Mouse (Mus musculus): ENCODE measurements around the gene Chrnd.

Gene Chrnd

DNA sequence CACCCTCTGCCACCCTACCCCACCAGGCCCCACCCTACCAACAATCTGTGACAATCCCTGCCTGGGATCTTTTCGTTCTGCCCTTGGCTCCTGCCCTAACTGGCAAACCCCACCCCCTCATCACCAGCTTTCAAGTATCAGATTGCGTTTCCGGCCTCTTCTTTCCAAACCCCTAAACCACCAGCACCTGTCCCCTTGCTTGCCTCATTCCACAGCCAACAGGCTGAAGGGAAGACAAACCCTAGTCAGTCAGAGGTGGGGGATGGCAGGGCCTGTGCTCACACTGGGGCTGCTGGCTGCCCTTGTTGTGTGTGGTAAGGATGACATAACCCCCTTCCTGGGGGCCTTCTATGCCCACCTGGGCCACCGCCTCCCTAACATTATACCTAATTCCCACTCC is at the start of gene Chrnd:
TSS of gene Chrnd (plus strand) at position 179 of the 400 bp plus-strand sequence.
- DNase-seq (ENCODE audit: low spot score) = no peak

DNA sequence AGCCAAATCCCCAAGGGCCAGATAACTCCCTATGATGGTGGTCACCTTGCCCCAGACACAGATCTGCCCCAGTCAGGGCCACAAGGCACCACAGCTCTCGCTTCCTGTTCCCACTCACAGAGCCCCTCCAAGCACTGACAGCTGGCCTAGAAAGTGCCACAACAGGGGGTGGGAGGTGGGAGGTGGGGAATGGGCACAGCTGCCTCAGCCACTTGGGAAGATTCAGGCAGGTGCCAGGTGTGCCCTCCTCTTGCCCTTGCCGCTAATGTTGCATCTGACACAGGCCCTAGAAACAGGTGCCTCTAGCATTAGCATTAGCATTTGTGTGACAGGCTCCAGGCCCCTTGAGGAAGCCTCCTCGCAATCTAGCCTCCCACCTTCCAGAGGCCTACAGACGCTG is 48.9 kb upstream of the Chrnd start:
- no peak for DNase-seq (ENCODE audit: low spot score)

DNA sequence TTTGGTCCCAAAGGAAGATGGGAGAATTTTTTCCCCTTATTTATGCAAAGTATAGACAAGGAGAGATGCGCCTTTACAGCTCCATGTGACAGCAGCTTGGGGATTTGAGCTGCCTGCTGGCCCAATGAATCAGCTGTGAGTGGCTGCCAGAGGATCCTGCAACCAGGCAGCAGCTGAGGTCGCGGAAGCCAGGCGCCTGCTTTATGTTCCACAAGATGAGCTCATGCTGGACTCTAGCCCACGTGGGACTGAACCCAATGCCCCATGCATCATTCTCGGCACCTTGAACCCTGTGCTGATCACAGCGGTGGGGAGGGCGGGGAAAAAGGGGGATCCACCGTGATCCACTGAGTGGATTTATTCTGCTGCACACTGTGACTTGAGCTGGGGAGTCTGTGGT is 48.0 kb upstream of the Chrnd start:
- DNase-seq (ENCODE audit: low spot score) = no peak

DNA sequence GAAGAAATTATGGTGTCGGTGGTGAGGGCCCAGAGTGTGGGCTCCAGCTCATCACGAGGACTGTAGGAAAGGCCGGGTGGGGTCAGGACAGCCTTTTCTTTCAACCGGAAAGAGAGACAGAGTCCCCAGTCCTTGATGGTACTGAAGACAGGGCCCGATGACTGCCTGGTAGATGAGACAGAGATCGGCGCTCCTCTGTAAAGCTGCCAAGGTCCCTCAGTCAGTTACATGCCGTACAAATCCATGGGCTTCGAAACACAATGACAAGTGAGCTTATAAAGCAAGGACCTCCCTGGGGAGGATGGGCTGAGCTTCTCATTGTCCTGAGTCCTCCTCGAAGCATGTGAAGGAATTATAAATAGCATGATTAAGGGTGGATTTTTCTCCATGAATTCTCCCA is 47.3 kb upstream of the Chrnd start:
- peak; percentile 4 for DNase-seq (ENCODE audit: low spot score)

DNA sequence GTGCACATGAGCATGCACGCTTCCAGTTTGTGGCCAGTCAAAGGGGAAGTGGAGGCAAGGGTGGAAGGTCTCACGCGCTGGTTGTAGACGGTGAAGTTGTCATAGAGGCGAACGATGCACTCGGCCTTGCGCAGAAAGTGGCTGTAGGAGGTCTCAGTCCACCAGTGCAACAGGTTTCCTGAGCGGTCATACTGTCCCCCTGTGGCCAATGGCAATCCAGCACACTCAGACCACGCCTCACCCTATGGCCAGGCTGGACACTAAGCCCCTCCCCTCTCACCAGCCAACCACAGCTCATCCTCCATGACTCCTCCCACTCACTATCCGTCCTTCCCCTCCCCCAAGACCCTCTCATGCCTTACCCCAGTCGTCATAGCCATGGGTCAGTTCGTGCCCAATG is 41.0 kb upstream of the Chrnd start:
- DNase-seq (ENCODE audit: low spot score) = no peak

DNA sequence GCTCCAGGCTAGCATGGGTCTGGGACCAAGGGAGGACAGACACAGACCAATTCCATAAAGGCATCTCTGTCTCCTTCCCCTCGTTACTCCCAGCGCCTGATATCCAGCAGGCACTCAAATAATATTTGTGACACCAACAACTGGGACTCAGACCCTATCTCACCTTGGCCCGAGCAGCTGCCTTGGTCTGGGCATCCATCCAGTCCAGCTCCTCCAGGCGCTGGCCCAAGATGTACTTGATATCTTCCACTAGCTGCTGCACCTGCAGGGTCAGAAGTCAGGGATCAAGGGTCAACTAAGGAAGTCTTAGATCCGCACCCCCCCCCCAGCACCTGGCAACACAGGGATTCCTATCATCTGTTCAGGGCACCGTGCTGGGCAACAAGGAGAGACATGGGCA is 39.1 kb upstream of the Chrnd start:
- DNase-seq (ENCODE audit: low spot score) = no peak

DNA sequence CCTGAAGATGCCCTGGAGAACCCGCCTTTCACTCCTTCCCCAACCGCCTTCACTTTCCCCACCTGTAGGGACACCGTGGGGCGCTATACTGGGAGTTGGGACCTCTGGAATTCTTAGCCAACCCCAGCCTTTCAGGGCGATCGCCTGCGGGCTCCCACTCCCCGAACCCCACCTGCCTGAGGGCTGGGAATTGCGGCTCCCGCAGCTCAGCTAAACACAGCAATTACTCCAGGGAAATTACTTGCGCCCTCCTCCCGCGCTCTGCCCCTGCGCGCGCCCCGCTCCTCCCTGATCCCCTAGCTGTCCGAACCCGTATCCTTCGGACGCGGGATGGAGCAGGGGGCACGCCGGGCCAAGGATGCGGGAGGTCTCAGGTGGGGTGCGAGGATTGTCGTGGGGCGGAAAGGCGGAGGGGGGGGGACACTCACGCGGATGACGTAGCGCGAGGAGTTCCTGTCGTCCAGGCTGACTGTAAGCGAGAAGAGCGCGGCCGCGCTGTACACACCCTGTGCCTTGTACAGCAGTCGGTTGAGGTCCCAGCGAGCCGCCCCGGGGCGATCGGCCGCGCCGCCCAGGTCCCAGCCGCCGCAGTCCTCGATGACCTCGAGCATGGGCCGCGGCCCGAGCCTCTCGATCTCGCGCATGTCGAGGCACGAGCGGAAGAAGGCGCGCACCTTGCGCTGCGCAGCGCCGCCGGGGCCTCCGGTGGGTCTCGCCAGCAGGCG is 36.5 kb upstream of the Chrnd start:
- DNase-seq (ENCODE audit: low spot score) = no peak

DNA sequence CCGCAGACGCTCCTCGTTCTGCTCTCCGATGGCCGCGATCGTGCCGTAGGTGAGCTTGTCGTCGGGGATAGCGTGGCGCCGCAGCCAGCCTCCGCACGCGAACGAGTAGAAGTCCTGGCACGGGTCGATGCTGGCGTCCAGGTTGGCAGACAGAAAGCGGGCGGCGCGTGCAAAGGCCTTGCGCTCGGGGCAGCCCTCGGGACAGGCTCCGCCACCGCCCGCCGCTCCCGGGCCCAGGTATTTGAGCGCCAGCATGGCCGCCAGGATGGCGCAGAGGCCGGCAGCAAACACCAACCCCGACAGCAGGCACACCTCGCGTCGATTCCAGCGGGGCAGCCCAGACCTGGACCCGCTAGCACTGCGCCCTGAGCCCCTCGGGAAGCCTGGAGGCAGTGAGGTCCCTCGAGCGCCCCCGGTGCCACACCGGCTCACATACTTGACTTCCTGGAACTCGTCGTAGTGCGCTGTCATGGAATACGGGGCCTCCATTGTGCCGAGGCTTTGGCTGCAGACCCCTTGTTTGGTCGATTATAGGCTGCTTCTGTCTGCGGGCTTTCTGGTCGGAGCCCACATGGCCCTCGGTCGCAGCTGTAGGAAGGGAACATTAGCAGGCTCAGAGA is 35.8 kb upstream of the Chrnd start:
- no peak for DNase-seq (ENCODE audit: low spot score)

DNA sequence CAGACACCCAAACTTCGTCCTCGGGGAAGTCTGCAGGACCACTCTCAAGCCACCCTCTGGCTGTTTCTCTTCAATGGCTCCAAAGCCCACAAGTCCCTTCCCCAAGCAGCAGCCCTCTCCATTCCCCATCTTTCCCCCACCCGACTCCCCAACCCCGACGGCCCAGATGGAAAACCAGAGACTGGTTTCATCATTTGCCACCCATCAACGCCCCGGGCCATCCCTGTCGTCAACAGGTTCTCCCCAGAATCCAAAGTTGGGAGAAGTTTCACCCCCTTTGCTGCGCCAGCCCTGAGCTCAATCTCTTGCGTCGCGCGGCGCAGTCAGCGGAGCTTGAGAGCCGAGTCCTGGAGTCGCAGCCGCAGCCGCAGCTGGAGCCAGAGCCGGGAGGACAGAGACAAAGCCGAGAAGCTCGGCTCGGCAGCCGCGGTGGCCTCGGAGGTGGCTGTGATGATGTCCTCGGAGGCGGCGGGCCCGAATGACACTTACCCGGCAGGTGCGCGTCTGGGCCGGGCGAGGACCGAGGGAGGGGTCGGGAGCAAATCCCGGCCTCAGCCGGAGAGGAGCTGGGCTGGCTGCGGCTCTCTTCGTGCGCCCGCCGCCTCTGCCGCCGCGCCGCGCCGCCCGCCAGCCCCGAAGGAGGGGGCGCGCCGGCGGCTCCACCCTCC is 34.7 kb upstream of the Chrnd start:
- DNase-seq (ENCODE audit: low spot score) = no peak

DNA sequence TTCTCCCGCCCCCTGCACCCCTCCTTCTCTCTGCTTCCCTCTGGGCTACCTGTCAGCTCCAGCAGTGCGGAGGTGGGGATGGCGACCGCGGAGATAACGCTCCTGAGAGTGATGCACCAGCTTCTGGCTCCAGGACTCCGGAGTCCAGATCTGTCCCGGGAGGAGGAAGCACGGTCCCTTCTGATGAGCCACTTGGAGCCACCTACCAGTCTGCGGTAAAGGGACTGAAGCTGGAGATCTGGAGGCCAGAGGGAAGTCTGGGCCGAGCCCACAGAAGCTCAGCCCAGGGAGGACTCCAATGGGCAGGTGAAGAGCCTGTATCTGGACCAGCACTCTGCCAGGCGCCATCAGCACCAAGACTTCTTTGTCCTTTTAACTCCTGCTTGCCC is 34.2 kb upstream of the Chrnd start, which contains the start of gene Ecel1:
TSS of gene Ecel1 (minus strand) at position 323 of the 389 bp plus-strand sequence.
- no peak for DNase-seq (ENCODE audit: low spot score)

DNA sequence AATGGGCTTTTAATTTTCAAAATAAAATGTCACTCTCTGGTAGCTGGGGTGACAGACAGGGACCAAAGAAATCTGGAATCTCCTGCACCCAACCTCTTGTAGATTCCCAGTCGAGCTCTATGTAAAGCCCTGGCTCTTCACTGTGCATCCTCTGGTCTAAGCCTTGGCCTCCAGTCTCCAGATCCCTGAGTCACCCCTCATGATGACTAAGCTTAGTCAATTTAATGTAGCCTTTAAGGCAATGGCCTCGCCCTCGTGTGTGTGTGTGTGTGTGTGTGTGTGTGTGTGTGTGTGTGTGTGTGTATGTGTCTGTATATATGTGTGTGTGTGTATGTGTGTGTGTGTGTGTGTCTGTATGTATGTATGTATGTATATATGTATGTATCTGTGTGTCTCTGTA is 31.0 kb upstream of the Chrnd start:
- no peak for DNase-seq (ENCODE audit: low spot score)

DNA sequence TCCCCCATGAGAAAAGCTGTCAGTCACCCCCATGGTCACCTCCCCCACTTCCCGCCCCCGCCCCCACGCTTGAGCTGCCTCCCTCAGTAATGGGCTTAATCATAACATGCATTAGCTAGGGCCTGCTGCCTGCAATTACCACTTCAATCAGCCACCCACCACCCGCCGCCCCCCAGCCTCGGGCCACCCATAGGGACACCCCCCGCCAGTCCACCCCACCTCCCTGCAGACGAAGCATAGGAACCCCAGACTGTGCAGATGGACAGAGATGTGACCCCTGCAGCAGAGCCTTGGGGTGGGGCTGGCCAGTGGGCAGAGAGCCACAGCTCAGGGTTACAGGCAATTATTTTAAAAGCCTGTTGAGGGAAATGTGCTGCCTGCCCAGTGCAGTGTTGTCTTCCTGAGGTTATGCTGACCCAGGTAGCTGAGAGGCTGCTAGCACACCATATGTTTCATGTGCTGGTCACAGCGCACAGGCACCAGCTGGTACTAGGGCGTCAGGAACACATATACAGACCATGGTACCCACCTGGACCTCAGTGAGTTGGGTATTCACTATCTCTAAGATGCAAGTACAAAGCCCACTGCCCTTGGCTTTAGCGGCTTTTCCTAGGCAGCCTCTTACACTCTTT is 26.1 kb upstream of the Chrnd start:
- DNase-seq (ENCODE audit: low spot score) = no peak

DNA sequence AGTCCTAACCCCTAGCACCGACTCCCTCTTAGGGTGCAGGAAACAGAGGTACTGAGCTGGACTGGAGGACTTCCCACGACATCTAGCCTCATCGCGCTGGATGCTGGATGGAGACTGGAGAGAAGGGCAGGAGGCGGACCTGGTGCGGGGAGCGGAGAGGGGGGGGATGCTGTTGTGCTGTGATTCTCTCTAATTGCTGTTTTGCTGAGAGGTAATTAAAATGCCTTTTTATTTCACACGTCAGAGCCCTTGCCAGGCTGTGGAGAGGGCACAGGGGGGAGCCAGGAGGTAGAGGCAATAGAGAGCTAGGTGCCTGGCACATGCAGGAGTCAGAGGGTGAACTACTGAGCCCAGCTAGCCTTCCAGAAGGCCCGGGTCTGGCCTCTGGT is 25.6 kb upstream of the Chrnd start:
- no peak for DNase-seq (ENCODE audit: low spot score)

DNA sequence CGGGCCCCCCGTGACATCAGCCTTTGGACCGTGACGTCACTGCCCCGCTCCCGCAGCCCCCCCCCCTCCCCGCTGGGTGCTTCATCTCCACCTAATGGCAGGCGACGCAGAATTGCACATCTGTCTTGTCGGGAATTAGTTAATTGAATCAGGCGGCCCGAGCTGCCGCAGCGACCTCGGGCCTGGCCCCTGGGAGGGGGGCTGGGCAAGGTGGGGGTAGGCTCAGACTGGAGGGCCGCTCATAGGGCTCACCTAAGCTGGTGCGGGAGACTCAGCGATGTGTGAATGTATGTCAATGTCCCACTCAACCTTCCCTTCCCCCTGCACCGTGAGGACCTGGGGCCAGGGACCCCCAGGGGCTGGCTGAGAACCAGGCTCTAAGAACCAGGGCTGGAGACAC is 19.9 kb upstream of the Chrnd start:
- DNase-seq (ENCODE audit: low spot score) = no peak

DNA sequence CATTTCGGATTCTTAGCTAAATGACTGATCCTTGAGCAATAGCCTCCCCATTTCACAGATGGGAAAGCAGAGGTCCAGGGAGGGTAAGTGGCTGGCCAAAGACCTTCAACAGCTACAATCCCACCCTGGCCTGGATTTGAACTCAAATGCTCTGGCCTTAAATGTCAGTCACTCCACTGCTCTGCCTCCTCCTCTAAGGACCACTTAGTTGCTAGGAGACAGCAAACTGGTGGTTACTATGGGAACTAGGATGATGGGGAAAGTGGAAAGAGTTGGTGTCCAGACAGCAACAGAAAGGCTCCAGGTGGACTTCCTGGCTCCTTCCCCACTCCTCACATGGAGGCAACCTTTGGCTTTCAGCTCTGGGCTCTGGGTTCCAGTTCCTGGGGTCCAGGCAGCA is 19.1 kb upstream of the Chrnd start:
- no peak for DNase-seq (ENCODE audit: low spot score)

DNA sequence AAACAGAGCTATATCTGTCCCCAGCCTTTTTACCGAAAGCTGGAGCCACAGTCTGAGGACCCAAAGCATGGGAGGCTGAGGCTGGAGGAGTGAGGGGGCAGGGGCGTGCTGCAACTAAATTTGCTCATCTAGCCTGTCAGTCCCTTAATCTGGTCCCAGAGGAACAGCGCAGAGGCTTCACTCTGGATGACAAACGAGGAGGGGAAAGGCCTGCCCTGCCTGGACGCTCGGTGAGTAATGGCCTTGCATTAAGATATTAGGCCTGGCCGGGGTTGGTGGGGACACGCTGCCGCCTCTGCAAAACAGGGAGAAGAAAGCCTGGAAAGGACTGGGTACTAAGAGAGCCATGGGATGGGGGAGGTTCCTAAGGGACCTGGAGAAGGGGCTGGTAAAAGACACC is 18.1 kb upstream of the Chrnd start:
- DNase-seq (ENCODE audit: low spot score) = no peak

DNA sequence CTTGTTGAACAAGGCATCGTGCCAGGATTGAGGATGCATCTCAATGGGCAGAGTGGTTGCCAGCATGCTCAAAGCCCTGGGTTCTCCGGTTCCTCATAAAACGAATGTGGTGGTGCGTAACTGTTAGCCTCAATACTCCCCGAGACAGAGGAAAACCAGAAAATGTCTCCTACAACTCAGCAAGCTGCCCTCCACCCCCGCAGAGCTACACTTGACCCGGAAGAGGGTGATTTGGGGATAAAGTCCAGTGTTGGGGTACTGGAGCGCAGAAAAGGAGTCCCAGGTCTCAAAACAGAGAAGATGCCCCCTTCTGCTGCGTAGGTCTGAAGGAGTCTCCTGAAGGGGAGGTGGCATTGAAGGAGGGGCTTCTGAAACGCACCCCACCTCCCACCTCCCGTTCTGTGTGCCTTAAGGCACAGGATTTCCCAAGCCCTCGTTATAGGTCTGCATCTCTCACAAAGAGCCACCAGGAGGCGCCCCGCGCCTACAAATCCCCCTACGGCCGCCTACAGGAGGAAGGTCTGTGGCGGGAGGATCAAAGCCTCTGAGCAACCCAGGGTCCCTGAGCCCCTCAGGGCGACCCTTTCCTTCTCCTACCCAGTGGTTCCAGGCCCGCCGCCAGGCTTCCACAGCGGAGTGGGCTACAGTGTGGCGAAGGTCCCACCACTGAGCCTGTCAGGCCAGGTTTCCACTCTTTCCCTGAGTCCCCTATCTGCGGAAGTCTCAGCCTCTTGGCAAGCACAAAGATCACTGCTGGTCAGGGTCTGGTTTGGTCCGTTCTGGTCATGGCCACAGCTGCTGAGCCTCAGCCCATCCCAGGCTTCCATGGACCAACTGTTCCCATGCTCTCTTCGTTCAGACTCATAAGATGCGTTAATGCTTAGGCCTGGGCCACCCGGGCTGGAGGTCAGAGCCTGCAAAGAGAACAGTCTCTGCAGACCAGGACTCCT is 16.1 kb upstream of the Chrnd start:
- no peak for DNase-seq (ENCODE audit: low spot score)

DNA sequence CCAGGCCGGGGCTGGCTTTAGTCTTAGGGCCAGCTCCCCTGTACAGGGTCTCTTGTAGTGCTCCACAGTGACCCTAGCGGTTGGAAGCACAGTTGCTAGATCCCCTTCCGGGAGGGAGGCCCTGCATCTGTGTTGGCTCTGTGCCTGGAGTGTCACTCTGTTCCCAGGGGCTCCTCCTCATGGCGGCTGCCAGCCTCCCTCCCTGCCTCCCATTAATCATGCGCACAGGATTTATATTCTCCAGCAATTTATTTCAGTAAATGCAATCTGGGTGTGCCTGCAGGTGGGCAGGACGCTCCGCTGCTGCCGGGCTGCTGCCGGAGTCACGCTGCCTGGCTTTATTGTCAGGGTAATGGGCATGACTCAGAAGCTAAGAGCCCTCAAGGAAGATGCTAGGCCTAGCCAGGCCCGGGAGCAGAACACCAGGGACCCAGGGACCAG is 14.5 kb upstream of the Chrnd start:
- no peak for DNase-seq (ENCODE audit: low spot score)

DNA sequence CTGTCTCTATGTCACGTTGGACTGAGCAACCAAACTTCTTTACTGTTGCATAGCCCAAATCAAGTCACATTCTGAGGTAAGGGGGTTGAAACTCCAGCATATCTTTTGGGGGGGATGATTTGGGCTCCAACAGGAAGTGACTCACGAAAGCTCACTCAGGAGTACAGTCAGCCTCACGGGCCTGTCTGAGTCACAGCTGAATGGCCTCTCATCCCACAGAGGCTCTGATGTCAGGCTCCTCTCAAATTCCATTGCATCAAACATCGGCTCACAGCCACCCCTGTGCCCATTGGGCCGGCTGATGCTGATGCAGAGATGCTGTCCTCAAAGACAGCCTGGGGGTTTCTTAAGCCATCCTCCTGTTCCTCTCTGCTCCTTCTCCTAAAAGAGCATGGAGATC is 9.5 kb upstream of the Chrnd start:
- no peak for DNase-seq (ENCODE audit: low spot score)

DNA sequence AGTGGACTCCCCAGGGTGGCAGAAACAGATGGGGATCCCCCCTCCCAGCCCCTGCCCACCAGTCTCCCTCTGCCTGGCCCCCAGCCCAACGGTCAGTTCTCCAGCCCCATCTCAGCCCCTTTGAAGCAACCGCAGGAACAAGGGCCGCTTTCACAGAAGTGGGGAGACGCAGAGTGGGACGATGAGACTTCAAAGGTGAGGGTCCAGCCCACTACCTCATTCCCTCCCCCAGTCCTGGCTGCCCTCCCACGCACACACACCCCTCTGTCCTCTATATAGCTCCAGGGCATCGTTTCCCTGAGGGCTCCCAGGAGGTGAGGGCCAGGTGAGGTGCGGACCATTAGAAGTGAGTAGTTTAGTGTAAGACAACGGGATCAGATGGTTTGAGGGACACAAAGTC is 7.4 kb upstream of the Chrnd start, which contains the start of gene Prss56:
TSS of gene Prss56 (plus strand) at position 301 of the 400 bp plus-strand sequence.
- no peak for DNase-seq (ENCODE audit: low spot score)

DNA sequence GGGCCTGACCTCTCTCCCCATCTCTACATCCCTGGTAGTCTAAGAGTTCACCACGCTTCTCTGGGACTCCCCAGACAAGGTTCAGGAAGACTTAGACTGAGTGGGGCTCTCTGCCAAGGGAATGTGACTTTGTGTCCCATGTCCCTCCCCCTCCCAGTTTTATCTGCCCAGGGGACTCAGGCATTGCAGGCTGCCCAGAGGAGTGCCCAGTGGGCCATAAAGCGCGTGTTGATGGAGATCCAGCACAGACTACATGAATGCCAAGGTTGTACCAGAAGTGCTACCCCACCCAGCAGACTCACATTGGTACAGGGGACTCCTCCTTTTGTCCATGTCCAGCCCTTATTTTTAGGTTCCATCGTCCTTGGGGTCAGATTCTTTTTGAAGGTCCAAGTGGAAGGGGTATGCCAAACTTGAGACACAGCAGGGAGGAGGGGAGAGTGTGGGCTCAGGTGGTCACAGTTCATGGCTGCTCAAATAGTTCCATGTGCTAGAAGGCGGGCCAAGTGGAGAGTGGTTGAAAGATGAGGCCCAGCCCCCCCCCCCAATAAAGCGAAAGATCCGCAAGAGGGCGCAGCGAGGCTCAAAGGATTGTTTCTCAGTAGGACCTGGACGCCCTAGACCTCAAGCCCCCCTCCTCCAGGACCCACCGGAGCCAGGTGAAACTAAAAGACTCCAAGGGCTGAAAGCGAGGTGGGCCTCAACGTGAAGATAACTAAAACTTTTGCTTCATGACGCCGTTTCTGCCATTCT is 6.2 kb upstream of the Chrnd start:
- no peak for DNase-seq (ENCODE audit: low spot score)
